Mouse (Mus musculus) liver, adult (tissue): ENCODE measurements at regions not wholly inside any gene's neighbourhood (a gene's known extent, or its start where the extent isn't known, plus 50 kb on each side); places are given as distances from the start of the nearest gene placed in this dataset.

Experiments used
- GATA4 ChIP-seq: IDR thresholded peaks from 2 replicates; pipeline ENCODE4 v1.6.1; 2014; ENCODE audit warnings: mild to moderate bottlenecking, low read length; ENCODE audit not compliant: insufficient replicate concordance

DNA sequence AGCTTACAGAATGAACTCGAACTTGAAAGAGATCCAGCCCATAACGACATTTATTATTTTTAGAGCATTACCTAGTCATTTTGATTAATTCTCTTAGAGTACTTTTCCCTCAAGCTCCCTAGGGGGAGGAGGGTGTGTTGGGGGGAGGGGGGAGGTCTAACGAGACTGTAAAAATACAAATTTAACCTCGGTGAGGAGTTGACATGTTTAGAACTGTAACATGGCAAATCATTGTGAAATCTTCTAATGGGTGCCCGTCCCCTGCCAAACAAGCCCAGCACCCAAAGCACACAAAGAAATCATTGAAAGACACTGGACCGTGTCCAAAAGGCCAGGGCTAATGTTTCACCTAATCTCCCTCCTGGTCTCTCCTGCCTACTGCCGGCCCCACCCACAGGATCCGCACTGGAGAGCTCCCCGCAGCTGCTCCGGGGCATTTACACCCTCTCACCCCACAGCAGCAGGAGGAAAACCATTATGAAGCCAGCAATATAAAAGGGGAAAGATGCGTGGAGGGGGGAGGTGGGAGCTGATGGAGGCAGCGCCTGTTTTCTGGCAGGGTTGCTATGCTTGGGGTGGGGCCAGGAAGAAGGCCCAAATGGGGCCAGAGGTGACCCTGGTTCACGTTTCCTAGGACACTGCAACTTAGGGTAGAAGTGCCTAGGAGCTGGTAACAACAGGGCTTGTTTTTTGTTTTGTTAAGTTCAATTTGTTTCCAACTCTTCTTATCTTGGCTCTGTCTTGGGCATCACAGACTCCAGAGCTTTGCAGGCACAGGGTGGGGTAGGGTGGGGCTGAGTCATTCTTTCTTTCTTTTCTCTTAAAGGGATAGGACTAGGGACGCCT lies 223.5 kb upstream of the Klf3 start:
- peak; percentile 44; the same call in 1 of the 2 replicates for TF ChIP-seq GATA4

DNA sequence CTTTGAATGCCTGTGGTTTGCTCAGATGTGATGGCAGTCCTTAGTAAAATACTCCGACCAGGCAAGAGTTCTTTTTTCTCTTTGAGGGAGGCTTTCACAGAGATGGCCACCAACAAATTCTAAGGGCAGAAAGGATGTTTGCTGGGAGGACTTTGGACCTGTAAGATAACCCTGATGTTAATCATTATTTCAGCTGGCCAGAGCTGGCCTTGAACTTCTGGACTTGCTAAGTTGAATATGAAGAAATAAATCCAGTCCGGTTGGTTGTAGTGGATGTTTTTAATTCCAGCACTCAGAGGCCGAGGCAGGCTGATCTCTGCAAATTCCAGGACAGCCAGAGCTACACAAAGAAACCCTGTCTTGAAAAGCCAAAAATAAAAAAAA lies 222.9 kb upstream of the Klf3 start:
- TF ChIP-seq GATA4 = peak; percentile 58; the same call in 1 of the 2 replicates

DNA sequence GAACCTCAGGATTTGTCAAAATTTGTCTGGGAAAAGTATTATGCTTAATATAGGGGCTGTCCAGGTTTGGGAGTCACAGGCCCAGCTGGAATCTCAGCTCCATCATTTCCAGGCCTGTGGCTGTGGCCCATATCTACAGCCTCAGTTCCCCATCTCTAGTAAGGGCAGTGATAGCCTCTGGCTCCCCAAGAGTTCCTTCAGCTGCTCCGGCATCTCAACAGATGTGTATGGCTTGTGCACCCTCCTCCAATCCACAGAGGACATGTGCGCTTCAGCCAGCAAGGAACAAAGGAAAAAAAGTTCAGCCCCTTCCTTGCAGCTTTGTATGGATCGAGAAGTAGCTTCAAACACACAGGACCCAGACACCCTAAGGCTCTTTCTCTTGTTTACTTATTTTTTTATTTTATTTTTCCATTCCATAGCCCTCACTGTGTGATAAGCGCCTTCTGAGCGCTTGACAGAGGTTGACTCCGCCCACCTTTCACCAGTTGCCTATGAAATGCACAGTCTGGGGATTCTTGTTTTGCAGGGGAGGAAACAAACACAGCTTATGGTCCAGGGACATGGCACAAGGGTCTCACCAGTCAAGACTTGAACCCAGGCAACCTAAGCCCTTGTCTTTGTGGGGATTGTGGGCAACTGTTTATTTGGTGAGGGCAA lies 222.3 kb upstream of the Klf3 start:
- TF ChIP-seq GATA4 = no peak

DNA sequence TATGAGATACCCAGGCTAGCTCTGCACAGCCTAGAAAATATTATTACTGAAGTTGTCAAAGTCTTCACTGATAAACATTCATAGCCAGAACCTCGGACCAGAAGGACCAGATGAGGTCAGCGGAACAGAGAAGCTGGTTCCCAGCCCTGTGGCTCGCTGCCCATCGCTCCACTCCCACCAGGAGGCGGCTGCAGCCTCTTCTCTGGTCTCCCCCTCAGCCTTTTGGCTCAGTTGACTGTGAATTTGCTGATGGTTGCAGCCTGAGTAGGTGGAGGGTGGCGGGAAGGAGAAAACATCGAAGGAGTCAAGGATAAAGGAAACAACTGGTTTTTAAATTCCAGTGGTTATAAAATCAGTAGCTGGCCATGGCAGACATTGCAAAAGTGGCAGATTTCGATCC lies 221.7 kb upstream of the Klf3 start:
- no peak for TF ChIP-seq GATA4

DNA sequence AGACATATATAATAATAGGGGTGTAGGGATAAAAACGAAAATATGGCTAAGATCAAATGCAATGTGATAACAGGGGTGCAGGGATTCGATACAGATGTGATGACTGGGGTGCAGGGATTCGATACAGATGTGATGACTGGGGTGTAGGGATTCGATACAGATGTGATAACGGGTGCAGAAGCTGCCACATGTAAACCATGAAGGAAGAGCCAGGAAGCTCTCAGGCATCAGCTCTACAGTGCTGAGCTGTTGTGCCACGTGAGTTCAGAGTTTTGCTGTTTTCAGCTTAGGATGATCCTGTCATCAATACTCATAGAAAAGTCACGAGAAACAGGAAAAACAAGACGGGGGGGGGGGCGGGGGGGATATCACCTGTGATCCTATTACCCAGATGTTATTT lies 221.2 kb upstream of the Klf3 start:
- TF ChIP-seq GATA4 = no peak

DNA sequence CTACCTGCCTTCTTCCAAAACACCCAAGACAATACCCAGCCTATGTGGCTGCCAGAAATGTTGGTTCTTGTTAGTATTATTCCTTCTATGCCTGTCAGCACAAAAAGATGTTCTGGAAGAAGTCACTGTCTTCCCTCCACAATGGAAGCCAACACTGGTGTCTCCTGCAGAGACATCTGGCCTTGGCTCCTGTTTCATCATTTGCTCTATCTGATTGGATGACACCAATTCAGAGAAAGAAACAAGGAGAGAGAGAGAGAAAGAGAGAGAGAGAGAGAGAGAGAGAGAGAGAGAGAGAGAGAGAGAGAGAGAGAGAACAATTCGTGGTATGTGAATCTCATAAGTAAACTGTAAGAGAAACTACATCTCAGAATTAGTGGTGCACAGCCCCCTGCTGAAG lies 218.9 kb upstream of the Klf3 start:
- TF ChIP-seq GATA4 = no peak

DNA sequence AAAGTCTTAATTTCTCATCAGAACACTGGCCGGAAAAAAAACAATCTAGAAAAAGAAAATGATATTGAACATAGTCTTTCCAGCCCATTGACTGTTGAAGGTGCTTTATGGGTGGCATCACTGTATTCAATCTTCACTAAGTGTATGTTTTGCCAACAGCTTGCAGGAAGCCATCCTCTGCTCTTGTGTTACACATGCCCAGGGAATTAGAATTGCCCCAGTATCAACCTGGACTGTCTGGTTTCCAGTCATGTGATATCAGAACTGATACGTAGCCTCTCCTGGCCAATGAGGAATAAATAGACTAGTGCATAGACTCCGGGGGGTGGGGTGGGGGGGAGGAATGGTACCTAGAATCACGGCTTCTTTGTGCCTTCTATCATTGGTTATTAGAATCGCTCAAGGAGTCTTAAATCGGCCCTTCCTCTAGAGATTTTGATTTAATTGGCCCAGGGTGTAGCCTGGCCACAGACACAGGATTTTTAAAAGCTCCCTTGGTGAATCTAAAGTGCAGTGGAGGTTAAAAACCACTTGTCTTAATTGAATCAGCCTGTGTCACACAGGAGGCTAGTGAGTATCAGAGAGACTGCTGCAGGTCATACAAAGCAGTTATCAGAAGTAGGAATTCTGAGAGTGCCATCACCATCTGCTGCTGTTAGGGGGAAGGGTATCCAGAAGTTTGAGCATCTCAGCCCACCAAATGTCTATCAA lies 218.0 kb upstream of the Klf3 start:
- no peak for TF ChIP-seq GATA4

DNA sequence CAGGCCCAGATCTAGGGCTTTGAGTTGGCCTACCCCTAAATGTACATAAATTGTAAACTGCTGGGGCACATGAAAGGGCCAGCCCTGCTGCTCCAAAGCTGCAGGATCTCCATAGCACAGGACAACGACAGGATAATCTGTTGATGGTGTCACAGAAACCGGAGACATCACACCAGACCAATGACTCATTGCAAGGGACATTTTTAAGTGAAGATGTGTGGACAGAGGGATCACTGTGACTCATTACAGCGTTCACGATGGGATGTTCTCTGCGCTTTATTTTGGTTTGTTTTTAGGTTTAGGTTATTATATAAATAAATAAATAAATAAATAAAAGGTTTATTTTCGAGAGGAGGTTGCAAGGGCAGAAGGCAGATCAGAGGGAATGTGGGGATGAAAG lies 216.9 kb upstream of the Klf3 start:
- TF ChIP-seq GATA4 = no peak

DNA sequence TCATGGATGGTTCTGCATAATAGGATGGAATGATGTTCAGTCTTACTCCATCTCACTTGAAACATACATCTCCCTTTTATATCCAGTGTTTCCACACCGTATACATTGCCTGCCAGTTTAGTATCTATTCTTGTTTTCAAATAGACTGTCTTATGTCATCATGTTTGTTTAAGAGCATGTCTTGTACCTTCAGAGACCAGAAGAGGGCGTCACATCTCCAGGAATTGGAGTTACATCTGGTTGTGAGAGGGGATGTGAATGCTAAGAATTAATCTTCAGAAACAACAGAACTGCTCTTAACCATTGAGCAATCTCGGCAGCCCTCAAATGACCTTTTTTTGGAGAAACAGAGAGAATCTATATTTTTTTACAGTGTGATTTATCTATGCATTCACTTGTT lies 216.3 kb upstream of the Klf3 start:
- no peak for TF ChIP-seq GATA4

DNA sequence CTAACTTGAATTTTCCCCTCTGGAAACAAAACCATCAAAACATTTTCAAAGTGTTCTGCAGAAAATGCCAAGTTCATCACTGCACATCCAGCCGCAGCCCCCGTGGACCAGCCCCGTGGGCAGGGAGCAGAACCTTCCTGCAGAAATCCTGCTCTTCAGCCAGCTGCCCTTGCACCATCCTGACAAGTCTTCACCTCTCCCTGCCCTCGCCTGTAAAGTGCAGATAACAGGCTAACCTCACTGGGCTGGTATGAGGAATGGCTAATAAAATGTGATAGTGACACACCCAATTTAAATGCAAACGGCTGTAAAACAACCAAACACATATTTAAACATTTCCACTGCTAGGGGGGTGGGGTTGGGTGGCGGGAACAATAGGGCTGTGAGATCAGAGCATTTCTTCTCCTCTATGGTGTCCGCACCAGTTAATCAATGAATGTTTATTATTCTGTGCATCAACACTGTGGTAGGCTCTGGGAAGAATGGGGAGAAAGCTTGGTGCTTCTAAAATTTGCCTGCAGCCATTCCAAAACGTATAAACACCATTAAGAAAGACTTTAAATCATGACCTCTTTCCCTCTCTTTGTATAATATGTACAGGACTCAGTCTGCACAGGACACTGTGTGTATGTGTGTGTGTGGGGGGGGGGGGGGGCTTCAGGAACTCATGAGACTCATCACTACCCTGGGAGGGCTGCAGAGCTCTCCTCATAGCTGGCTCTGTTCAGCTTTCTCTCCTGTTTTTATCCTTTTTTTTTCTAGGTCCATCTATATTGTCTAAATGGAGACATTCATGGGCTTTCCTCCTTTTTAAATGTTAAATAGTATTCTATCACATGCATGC lies 215.1 kb upstream of the Klf3 start:
- TF ChIP-seq GATA4 = no peak

DNA sequence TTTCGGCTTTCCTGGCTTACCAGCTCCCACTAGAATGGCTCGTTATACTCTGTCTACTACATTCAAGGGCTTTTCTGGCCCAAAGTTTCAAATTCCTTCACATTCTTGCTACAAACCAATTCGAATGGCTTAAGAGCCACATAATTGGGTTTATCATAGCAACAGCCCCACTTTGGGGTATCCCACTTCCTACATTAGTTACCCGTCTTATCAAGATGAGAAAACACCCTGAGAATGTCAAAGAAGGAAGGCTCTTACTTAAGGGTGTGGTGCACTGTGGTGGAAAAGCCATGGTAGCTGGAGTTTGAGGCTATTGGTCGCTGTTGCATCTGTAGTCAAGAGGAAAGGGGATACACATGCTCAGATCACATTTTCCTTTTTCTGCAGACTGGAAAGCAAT lies 213.2 kb upstream of the Klf3 start:
- no peak for TF ChIP-seq GATA4

DNA sequence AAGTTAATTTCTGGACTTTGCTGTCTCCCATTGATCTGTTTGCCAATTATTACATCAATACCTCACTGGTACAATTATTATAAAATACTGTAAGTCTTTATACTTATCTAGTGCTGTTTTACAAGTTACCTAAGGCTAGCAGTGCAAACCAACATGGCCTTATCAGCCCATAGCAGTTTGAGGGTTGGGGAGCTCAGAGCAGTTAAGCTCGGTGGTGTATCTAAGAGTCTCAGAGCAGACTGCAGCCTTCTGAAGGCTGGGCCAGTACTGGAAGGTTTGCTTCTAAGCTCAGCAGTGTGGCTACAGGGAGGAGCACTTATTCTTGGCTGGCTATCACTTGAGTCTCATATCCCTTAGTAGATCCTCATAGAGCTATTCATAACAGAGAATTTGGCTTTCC lies 212.4 kb upstream of the Klf3 start:
- TF ChIP-seq GATA4 = no peak

DNA sequence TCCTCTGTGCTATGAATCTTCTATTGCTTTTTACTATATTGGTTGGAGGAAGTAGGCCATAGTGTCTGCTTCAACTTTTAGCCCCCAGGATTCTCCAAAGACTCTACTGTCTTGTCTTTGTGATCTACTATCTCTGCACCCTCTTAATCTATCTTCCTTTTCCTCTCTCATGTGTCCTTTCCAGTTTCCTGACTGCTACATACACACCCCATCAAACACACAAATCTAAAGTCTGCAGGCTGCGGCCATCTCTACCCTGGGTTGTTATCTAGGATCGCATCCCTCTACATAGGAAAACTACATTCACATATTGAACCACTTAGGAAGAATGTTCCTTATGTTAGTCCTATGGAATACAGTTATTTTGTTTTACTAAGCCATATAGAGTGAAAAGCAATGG lies 211.4 kb upstream of the Klf3 start:
- no peak for TF ChIP-seq GATA4

DNA sequence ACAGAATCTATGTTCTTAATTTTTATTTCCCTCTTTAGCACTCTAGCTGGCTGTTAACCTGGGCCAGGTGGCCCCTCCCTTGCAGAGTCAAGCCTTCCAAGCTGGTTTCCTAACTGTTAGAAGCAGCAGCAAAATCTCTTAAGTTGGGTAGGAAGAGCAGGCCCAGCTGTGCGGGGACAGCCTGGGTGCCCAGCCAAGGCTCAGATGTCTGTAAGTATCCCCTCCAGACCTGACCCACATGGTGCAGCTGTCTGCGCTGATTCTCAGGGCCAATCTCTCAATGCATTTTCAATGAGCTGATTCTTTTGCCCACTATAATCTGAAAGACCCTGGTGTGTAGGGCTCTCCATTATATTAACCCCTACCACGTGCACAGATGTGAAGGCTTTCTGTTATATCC lies 208.0 kb upstream of the Klf3 start:
- TF ChIP-seq GATA4 = no peak

DNA sequence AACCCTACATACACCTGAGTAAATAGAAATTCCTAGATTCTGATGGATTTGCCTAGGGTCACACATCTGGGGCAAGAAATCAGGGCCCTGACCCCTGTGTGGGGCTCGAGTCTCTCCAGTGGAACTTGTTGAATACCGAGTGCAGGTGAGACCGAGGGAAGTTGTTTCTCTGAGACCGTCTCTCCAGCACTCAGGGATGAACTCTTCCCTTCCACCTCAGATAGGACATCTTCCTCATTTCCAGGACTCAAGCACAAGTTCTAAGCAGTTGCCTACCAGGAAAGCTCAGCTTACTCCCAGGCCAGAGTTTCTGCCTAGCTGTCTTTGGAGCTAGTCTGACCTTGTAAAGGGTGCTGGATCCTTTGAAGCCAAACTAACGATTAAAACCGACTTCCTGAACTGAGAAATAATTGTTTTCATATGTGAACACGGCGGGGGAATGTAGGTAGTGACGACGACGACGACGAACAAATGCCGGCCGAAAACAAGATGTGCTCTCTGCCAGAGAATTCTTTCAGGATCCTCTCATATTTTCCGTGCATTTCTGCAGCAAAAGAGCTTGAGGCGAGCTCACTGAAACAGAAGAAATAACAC lies 207.3 kb upstream of the Klf3 start:
- TF ChIP-seq GATA4 = no peak
